Mouse (Mus musculus): ENCODE results near the gene Gm26920. TPM values are rescaled to one million over a fixed set of nuclear protein-coding genes. Genes with fewer than 3 reads are reported as not detected.

The Gm26920 gene
- polyA plus RNA-seq, 1 experiment, result not detected

GRCm38 (mm10) chr7:30009321-30010085 lies 80.7 kb downstream of the Gm26920 start:
- H3K4me1 ChIP-seq (ENCODE audit: control insufficient read depth, insufficient read depth, low read length), result no peaks in the 10 kb centered on the region
- TF ChIP-seq CTCF (IDR thresholded peaks at IDR 0.05; ENCODE audit: insufficient read depth, low read length), result no peak
- no peak for TF ChIP-seq POLR2A (IDR thresholded peaks at IDR 0.05; ENCODE audit: borderline replicate concordance, extremely low read depth, low read depth, low read length)
- no peak overlapping the region for H3K4me3 ChIP-seq (replicated peaks; ENCODE audit: extremely low read depth, low read depth, low read length)
- 70% methylated on average over 21 of the region's 21 CpGs for WGBS
- no peak for DNase-seq

- no peak overlapping the region for H3K4me3 ChIP-seq (replicated peaks; ENCODE audit: extremely low read depth, low read depth, low read length)
- DNase-seq, result no peak
- TF ChIP-seq CTCF (IDR thresholded peaks at IDR 0.05; ENCODE audit: insufficient read depth, low read length), result no peak
- TF ChIP-seq POLR2A (IDR thresholded peaks at IDR 0.05; ENCODE audit: borderline replicate concordance, extremely low read depth, low read depth, low read length), result no peak
- 64% methylated on average over 6 of the region's 6 CpGs for WGBS
- H3K4me1 ChIP-seq (ENCODE audit: control insufficient read depth, insufficient read depth, low read length), result no peaks in the 10 kb centered on the region
Measured at GRCm38 (mm10) chr7:30008020-30008690, 82.1 kb downstream of the Gm26920 start.

- DNase-seq, result no peak
- Histone ChIP-seq H3K4me1 (ENCODE audit: control insufficient read depth, insufficient read depth, low read length) (no peaks in the 10 kb centered on the region), H3K4me3 (replicated peaks; ENCODE audit: extremely low read depth, low read depth, low read length) (no peak overlapping the region)
- WGBS, result 83% methylated on average over 1 of the region's 1 CpGs
- TF ChIP-seq CTCF (IDR thresholded peaks at IDR 0.05; ENCODE audit: insufficient read depth, low read length) (no peak), POLR2A (IDR thresholded peaks at IDR 0.05; ENCODE audit: borderline replicate concordance, extremely low read depth, low read depth, low read length) (no peak)
Measured at GRCm38 (mm10) chr7:30007601-30008000, 82.6 kb downstream of the Gm26920 start.

Other genes starting within 250 kb of the Gm26920 start
- 0.24 and 0.57 TPM in 2 replicates for gene Zfp940, start 236.7 kb downstream of the Gm26920 start, polyA plus RNA-seq (2012; rRNA removed)
- 1.1 and 1.8 TPM in 2 replicates for gene Zfp420, start 230.4 kb downstream of the Gm26920 start, polyA plus RNA-seq (2012; rRNA removed)
- 1.5 and 2.6 TPM in 2 replicates for gene Zfp27, start 183.8 kb downstream of the Gm26920 start, polyA plus RNA-seq (2012; rRNA removed)
- 1.1 and 1.9 TPM in 2 replicates for gene Zfp383, start 182.2 kb downstream of the Gm26920 start, polyA plus RNA-seq (2012; rRNA removed)
- 7.9 and 8.3 TPM in 2 replicates for gene Zfp74, start 136.3 kb downstream of the Gm26920 start, polyA plus RNA-seq (2012; rRNA removed)
- 5.1 and 6.1 TPM in 2 replicates for gene Zfp568, start 106.5 kb downstream of the Gm26920 start, polyA plus RNA-seq (2012; rRNA removed)
- gene Zfp14, start 39.0 kb downstream of the Gm26920 start, polyA plus RNA-seq (2012; rRNA removed), result 3.6 and 4.9 TPM in 2 replicates
- gene Zfp82, start 17.5 kb downstream of the Gm26920 start, polyA plus RNA-seq (2012; rRNA removed), result 0.31 and 1.0 TPM in 2 replicates
- 1.1 and 1.2 TPM in 2 replicates for gene Zfp566, start 117 bp upstream of the Gm26920 start, polyA plus RNA-seq (2012; rRNA removed)
- 11.4 and 17.6 TPM in 2 replicates for gene Zfp260, start 4.4 kb upstream of the Gm26920 start, polyA plus RNA-seq (2012; rRNA removed)
- 0.88 and 1.8 TPM in 2 replicates for gene Zfp382, start 31.5 kb upstream of the Gm26920 start, polyA plus RNA-seq (2012; rRNA removed)
- gene Zfp146, start 79.3 kb upstream of the Gm26920 start, polyA plus RNA-seq (2012; rRNA removed), result 9.5 and 14.8 TPM in 2 replicates
- 14.1 and 42.3 TPM in 2 replicates for gene Cox7a1, start 93.7 kb upstream of the Gm26920 start, polyA plus RNA-seq (2012; rRNA removed)
- 784 and 1,083 TPM in 2 replicates for gene Capns1, start 108.4 kb upstream of the Gm26920 start, polyA plus RNA-seq (2012; rRNA removed)
- gene Polr2i, start 141.5 kb upstream of the Gm26920 start, polyA plus RNA-seq (2012; rRNA removed), result 95.6 and 110 TPM in 2 replicates
- gene Tbcb, start 141.9 kb upstream of the Gm26920 start, polyA plus RNA-seq (2012; rRNA removed), result 38.4 and 41.6 TPM in 2 replicates
- gene Ovol3, start 145.3 kb upstream of the Gm26920 start, polyA plus RNA-seq (2012; rRNA removed), result not detected in 2 replicates
- gene Thap8, start 189.7 kb upstream of the Gm26920 start, polyA plus RNA-seq (2012; rRNA removed), result 0.21 and 0.55 TPM in 2 replicates
- 15.9 and 24.9 TPM in 2 replicates for gene Wdr62, start 190.0 kb upstream of the Gm26920 start, polyA plus RNA-seq (2012; rRNA removed)
- gene Clip3, start 201.3 kb upstream of the Gm26920 start, polyA plus RNA-seq (2012; rRNA removed), result 7.7 and 7.9 TPM in 2 replicates
- 141 and 163 TPM in 2 replicates for gene Alkbh6, start 218.3 kb upstream of the Gm26920 start, polyA plus RNA-seq (2012; rRNA removed)
- 14.5 and 21.5 TPM in 2 replicates for gene Syne4, start 224.4 kb upstream of the Gm26920 start, polyA plus RNA-seq (2012; rRNA removed)
- 0.50 and 0.55 TPM in 2 replicates for gene E130208F15Rik, start 231.3 kb upstream of the Gm26920 start, polyA plus RNA-seq (2012; rRNA removed)
- gene Sdhaf1, start 233.5 kb upstream of the Gm26920 start, polyA plus RNA-seq (2012; rRNA removed), result 14.2 and 21.4 TPM in 2 replicates

Data from lung, adult 2 months (tissue).